Mouse (Mus musculus): ENCODE data around the gene Gja4.

- no peak for TF ChIP-seq CTCF (conservative IDR thresholded peaks at IDR 0.05 in 1 of 2, IDR thresholded peaks at IDR 0.05 in 1 of 2; ENCODE audit: low read depth in 2 of 2, low read length in 2 of 2)
- no peak for TF ChIP-seq EP300 (IDR thresholded peaks at IDR 0.05; ENCODE audit: low read length)
- TF ChIP-seq JUN (IDR thresholded peaks at IDR 0.05; ENCODE audit: insufficient read depth, low read depth, low read length), result no peak
- TF ChIP-seq IRF4 (IDR thresholded peaks at IDR 0.05; ENCODE audit: low read depth, low read length), result no peak
- no peak for TF ChIP-seq ZMIZ1 (IDR thresholded peaks at IDR 0.05; ENCODE audit: low read depth, low read length)
- no peak for TF ChIP-seq RAD21 (IDR thresholded peaks at IDR 0.05; ENCODE audit: low read depth, low read length)
- no peak for TF ChIP-seq POLR2A (IDR thresholded peaks at IDR 0.05; ENCODE audit: low read depth, low read length)
- no peak for TF ChIP-seq HCFC1 (IDR thresholded peaks at IDR 0.05; ENCODE audit: low read depth, low read length)
- no peak for TF ChIP-seq PAX5 (IDR thresholded peaks at IDR 0.05; ENCODE audit: low read length)
- TF ChIP-seq TCF12 (IDR thresholded peaks at IDR 0.05; ENCODE audit: low read depth, low read length), result no peak
Observed at GRCm38 (mm10) chr4:127352594-127352993, 38.8 kb upstream of the Gja4 start.
